Mouse (Mus musculus) small intestine, adult 2 months (tissue): ENCODE data around the gene Lrrc34.

Experiments
- CTCF ChIP-seq: fragments of 200-500 bp; IDR thresholded peaks from 2 replicates; pipeline ENCODE4 v1.5.1; 2012; ENCODE audit warnings: low read depth, mild to moderate bottlenecking, control low read depth, inconsistent platforms, low read length, moderate library complexity, mixed read lengths; ENCODE audit not compliant: insufficient replicate concordance, insufficient read length; ENCODE audit errors: extremely low read depth
- POLR2A ChIP-seq: fragments of 200-500 bp; IDR thresholded peaks from 2 replicates; pipeline ENCODE4 v1.6.1; 2012; ENCODE audit warnings: low read depth, mild to moderate bottlenecking, control low read depth, inconsistent platforms, low read length, moderate library complexity

GRCm38 (mm10) chr3:30648466-30648865, 797 bp upstream of the Lrrc34 start:
- TF ChIP-seq CTCF (no peak), POLR2A (no peak)
